Mouse (Mus musculus): ENCODE measurements around the gene Mis18a. TPM values are rescaled to one million over a fixed set of nuclear protein-coding genes. Genes with fewer than 3 reads are reported as not detected.
A peak's percentile ranks its signal among the peaks of the same experiment; 100 is the strongest.

The Mis18a gene
- polyA plus RNA-seq, 1 experiment = 4.6 TPM

DNA sequence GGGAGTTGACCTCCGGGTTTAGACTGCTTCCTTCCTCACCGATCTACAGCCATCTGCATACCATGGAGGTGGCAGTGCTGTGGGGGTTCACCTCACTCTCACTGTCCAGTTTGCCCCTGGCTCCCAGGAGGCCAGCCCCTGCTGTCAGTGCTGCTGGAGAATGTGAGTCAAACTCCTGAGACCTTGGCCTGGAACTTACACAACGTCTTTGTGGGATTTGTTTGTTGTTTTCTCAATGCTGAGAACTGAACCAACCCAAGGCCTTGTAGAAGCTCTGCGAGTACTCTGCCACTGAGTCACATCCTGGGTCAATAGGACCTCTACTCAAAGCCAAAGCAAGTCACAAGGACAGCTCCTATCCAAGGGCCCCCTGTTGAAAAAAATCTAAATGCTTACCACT is 8.4 kb upstream of the Mis18a start:
- H3K36me3 ChIP-seq (ENCODE audit: control insufficient read depth, insufficient read depth, low read length) = no peaks in the 10 kb centered on the region
- H3K27me3 ChIP-seq (replicated peaks; ENCODE audit: control insufficient read depth, insufficient read depth, low read length) = no peaks in the 10 kb centered on the region
- no peak for TF ChIP-seq POLR2A (IDR thresholded peaks at IDR 0.05; ENCODE audit: low read depth, low read length)
- no peak for TF ChIP-seq CTCF (conservative IDR thresholded peaks at IDR 0.05; ENCODE audit: insufficient read depth, insufficient read length, low read depth, low read length)
- no peak for DNase-seq
- WGBS = 63% methylated on average over 4 of the region's 4 CpGs
- no peak overlapping the region for H3K27ac ChIP-seq (ENCODE audit: insufficient read depth, low read depth, low read length)
- no peak overlapping the region for H3K4me3 ChIP-seq (ENCODE audit: insufficient read depth, low read depth, low read length)
- no peaks in the 10 kb centered on the region for H3K4me1 ChIP-seq (ENCODE audit: control insufficient read depth, insufficient read depth, low read length)

DNA sequence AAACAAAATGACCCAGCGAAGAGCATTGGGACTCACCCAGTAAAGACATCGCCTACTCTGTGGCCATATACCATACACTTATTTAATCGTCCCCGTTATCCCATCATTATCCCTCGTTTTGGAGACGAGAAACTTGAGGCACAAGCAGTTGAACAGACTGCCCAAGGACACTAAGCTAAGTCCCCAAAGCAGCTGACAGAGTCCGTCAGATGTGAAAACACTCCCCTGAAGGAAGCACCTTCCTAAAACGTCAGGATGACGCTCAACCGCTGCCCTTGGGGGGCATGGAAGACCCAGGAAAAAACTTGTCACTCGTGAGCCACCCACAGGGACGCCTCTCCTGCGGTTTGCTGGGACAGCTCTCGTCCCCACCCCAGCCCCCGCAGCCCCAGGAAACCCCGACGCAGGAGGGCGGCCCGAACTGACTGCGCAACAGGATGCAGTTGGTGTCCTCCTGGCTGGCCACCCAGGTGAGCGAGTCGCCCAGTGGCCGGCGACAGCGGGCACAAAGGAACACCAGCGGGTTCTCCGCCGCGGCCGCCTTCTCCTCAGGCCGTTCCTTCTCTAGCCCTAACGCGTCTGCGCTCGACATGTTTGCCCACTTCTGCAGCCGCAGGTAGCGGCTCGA is 490 bp downstream of the Mis18a start:
- Histone ChIP-seq H3K4me1 (ENCODE audit: control insufficient read depth, insufficient read depth, low read length) (peaks cover 3% of the 10 kb centered on the region; the same call in 1 of the 2 replicates), H3K27me3 (replicated peaks; ENCODE audit: control insufficient read depth, insufficient read depth, low read length) (no peaks in the 10 kb centered on the region), H3K4me3 (ENCODE audit: insufficient read depth, low read depth, low read length) (peak overlapping the region; percentile 92), H3K36me3 (ENCODE audit: control insufficient read depth, insufficient read depth, low read length) (no peaks in the 10 kb centered on the region), H3K27ac (ENCODE audit: insufficient read depth, low read depth, low read length) (no peak overlapping the region)
- no peak for DNase-seq
- 6% methylated on average over 38 of the region's 38 CpGs for WGBS
- TF ChIP-seq POLR2A (IDR thresholded peaks at IDR 0.05; ENCODE audit: low read depth, low read length) = no peak
- no peak for TF ChIP-seq CTCF (conservative IDR thresholded peaks at IDR 0.05; ENCODE audit: insufficient read depth, insufficient read length, low read depth, low read length)

- 92% methylated on average over 4 of the region's 4 CpGs for WGBS
Observed at GRCm38 (mm10) chr16:90724051-90724450, 3.2 kb downstream of the Mis18a start.

GRCm38 (mm10) chr16:90710313-90710712 is 16.9 kb downstream of the Mis18a start:
- H3K4me3 ChIP-seq (ENCODE audit: insufficient read depth, low read depth, low read length) = no peak overlapping the region
- TF ChIP-seq POLR2A (IDR thresholded peaks at IDR 0.05; ENCODE audit: low read depth, low read length) (no peak), CTCF (conservative IDR thresholded peaks at IDR 0.05; ENCODE audit: insufficient read depth, insufficient read length, low read depth, low read length) (no peak)
- no peak overlapping the region for H3K27ac ChIP-seq (ENCODE audit: insufficient read depth, low read depth, low read length)
- no peaks in the 10 kb centered on the region for H3K4me1 ChIP-seq (ENCODE audit: control insufficient read depth, insufficient read depth, low read length)
- 48% methylated on average over 12 of the region's 12 CpGs for WGBS
- DNase-seq = no peak
- no peaks in the 10 kb centered on the region for H3K36me3 ChIP-seq (ENCODE audit: control insufficient read depth, insufficient read depth, low read length)
- no peaks in the 10 kb centered on the region for H3K27me3 ChIP-seq (replicated peaks; ENCODE audit: control insufficient read depth, insufficient read depth, low read length)

More at GRCm38 (mm10) chr16:90724051-90724450, 3.2 kb downstream of the Mis18a start:
- Histone ChIP-seq H3K27me3 (replicated peaks; ENCODE audit: control insufficient read depth, insufficient read depth, low read length) (no peaks in the 10 kb centered on the region), H3K36me3 (ENCODE audit: control insufficient read depth, insufficient read depth, low read length) (no peaks in the 10 kb centered on the region), H3K4me1 (ENCODE audit: control insufficient read depth, insufficient read depth, low read length) (peaks cover 3% of the 10 kb centered on the region; the same call in 1 of the 2 replicates), H3K27ac (ENCODE audit: insufficient read depth, low read depth, low read length) (no peak overlapping the region), H3K4me3 (ENCODE audit: insufficient read depth, low read depth, low read length) (no peak overlapping the region)
- TF ChIP-seq CTCF (conservative IDR thresholded peaks at IDR 0.05; ENCODE audit: insufficient read depth, insufficient read length, low read depth, low read length) (no peak), POLR2A (IDR thresholded peaks at IDR 0.05; ENCODE audit: low read depth, low read length) (no peak)
- DNase-seq = no peak

GRCm38 (mm10) chr16:90709711-90710289 is 17.4 kb downstream of the Mis18a start:
- H3K27me3 ChIP-seq (replicated peaks; ENCODE audit: control insufficient read depth, insufficient read depth, low read length) = no peaks in the 10 kb centered on the region
- DNase-seq = peak; percentile 71
- no peaks in the 10 kb centered on the region for H3K4me1 ChIP-seq (ENCODE audit: control insufficient read depth, insufficient read depth, low read length)
- no peak overlapping the region for H3K27ac ChIP-seq (ENCODE audit: insufficient read depth, low read depth, low read length)
- no peaks in the 10 kb centered on the region for H3K36me3 ChIP-seq (ENCODE audit: control insufficient read depth, insufficient read depth, low read length)
- no peak overlapping the region for H3K4me3 ChIP-seq (ENCODE audit: insufficient read depth, low read depth, low read length)
- no peak for TF ChIP-seq CTCF (conservative IDR thresholded peaks at IDR 0.05; ENCODE audit: insufficient read depth, insufficient read length, low read depth, low read length)
- TF ChIP-seq POLR2A (IDR thresholded peaks at IDR 0.05; ENCODE audit: low read depth, low read length) = no peak
- 41% methylated on average over 17 of the region's 17 CpGs for WGBS

DNA sequence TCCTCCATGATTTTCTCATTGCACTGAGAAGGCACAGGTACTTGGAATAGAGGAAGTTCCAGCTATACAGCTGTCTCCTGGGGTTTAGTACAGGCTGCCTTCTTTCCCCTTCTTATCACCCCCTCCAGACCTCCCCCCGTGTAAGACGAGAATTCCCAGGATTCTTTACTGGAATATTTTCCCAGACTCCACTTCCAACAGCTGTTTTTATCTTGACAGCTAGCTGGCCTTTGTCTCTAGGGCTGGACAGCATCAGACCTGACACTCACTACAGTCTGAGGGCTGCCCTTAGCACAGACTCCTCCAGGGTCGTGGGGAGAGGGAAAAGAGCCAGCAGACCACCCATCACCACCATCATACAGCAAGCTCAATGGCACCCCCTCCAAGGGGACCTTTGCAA is 20.9 kb downstream of the Mis18a start:
- Histone ChIP-seq H3K27ac (ENCODE audit: insufficient read depth, low read depth, low read length) (no peak overlapping the region), H3K36me3 (ENCODE audit: control insufficient read depth, insufficient read depth, low read length) (no peaks in the 10 kb centered on the region), H3K4me1 (ENCODE audit: control insufficient read depth, insufficient read depth, low read length) (no peaks in the 10 kb centered on the region), H3K27me3 (replicated peaks; ENCODE audit: control insufficient read depth, insufficient read depth, low read length) (no peaks in the 10 kb centered on the region), H3K4me3 (ENCODE audit: insufficient read depth, low read depth, low read length) (no peak overlapping the region)
- WGBS = 36% methylated on average over 3 of the region's 3 CpGs
- DNase-seq = no peak
- no peak for TF ChIP-seq CTCF (conservative IDR thresholded peaks at IDR 0.05; ENCODE audit: insufficient read depth, insufficient read length, low read depth, low read length)

GRCm38 (mm10) chr16:90704161-90704825 is 22.9 kb downstream of the Mis18a start:
- no peak overlapping the region for H3K27ac ChIP-seq (ENCODE audit: insufficient read depth, low read depth, low read length)
- H3K4me3 ChIP-seq (ENCODE audit: insufficient read depth, low read depth, low read length) = no peak overlapping the region
- TF ChIP-seq POLR2A (IDR thresholded peaks at IDR 0.05; ENCODE audit: low read depth, low read length) (no peak), CTCF (conservative IDR thresholded peaks at IDR 0.05; ENCODE audit: insufficient read depth, insufficient read length, low read depth, low read length) (no peak)
- WGBS = 35% methylated on average over 13 of the region's 13 CpGs
- no peak for DNase-seq
- no peaks in the 10 kb centered on the region for H3K27me3 ChIP-seq (replicated peaks; ENCODE audit: control insufficient read depth, insufficient read depth, low read length)
- H3K4me1 ChIP-seq (ENCODE audit: control insufficient read depth, insufficient read depth, low read length) = no peaks in the 10 kb centered on the region
- no peaks in the 10 kb centered on the region for H3K36me3 ChIP-seq (ENCODE audit: control insufficient read depth, insufficient read depth, low read length)

Measured in kidney, adult 2 months (tissue).